Mouse (Mus musculus) cerebellum, adult 9-10 months (tissue): ENCODE measurements at regions not wholly inside any gene's neighbourhood (a gene's known extent, or its start where the extent isn't known, plus 50 kb on each side); places are given as distances from the start of the nearest gene placed in this dataset.
"Not testable (repeated sequence)": the region's sequence is repeated elsewhere in the genome, so short reads cannot be mapped to it uniquely, and the experiment has no call there.

Source experiments
- DNase-seq: peaks from one replicate; pipeline ENCODE4 v3.0.0; 2022

GRCm38 (mm10) chr3:111194541-111194940 lies 943.7 kb upstream of the Prmt6 start:
- no peak for DNase-seq

- DNase-seq = no peak
Observed at GRCm38 (mm10) chr3:111166698-111167097, 915.9 kb upstream of the Prmt6 start.

- DNase-seq = not testable (repeated sequence)
Observed at GRCm38 (mm10) chr3:111141196-111141595, 890.4 kb upstream of the Prmt6 start.

GRCm38 (mm10) chr3:111108982-111109381 lies 858.2 kb upstream of the Prmt6 start:
- DNase-seq = peak; percentile 4

GRCm38 (mm10) chr3:111102646-111103045 lies 851.8 kb upstream of the Prmt6 start:
- peak; percentile 4 for DNase-seq

GRCm38 (mm10) chr3:111074311-111074710 lies 823.5 kb upstream of the Prmt6 start:
- DNase-seq = no peak

- no peak for DNase-seq
Observed at GRCm38 (mm10) chr3:111070301-111070700, 819.5 kb upstream of the Prmt6 start.

GRCm38 (mm10) chr3:111069843-111070242 lies 819.0 kb upstream of the Prmt6 start:
- DNase-seq = no peak

- peak; percentile 17 for DNase-seq
Observed at GRCm38 (mm10) chr3:111069156-111069555, 818.4 kb upstream of the Prmt6 start.

GRCm38 (mm10) chr3:111049638-111050037 lies 798.8 kb upstream of the Prmt6 start:
- no peak for DNase-seq
